ENCODE assay signal across 10 mouse cellular contexts in genomic region chr9:63953691-63954090, GRCm38 (mm10).
A peak's percentile ranks its signal among the peaks of the same experiment; 100 is the strongest.
DNase-seq lines count a peak whose midpoint lies in the region; ATAC-seq and TF ChIP-seq lines count a peak whose summit lies in the region.
"Had no signal": no experiment of that assay in that cellular context is flagged by ENCODE, and none has a peak within 500 bp of the region (broad histone marks: within the 10 kb centered on the region; RNA-seq: fewer than 3 reads in every experiment).

No protein-coding gene starts in this region.

- peak; percentile 14 for DNase-seq in gastrocnemius, adult 2 months
- DNase-seq in gastrocnemius, postnatal 14 days = no peak
- DNase-seq in testis, postnatal 14 days (ENCODE audit: low spot score) = no peak
- DNase-seq in thymus, postnatal 0 days (ENCODE audit: low spot score) = no peak
- DNase-seq: cerebellum, adult 9-10 months had no signal

- H3K4me3 ChIP-seq in gastrocnemius, adult 2 months = no peak overlapping the region
- H3K4me3 ChIP-seq in testis, adult 2 months (ENCODE audit: control insufficient read depth, low read depth, low read length) = peak overlapping the region; percentile 17
- H3K4me3 ChIP-seq in midbrain, embryonic 12.5 days = peak overlapping the region; percentile 27
- no peak overlapping the region for H3K4me3 ChIP-seq in liver, embryonic 12.5 days
- no peak overlapping the region for H3K4me3 ChIP-seq in kidney, embryonic 15.5 days (replicated peaks)
- H3K4me3 ChIP-seq: erythroblast, embryonic 14.5 days had no signal

- no peaks in the 10 kb centered on the region; the same call in 1 of the 2 replicates for H3K4me1 ChIP-seq in testis, adult 2 months (ENCODE audit: control insufficient read depth, insufficient read depth, low read length)
- H3K4me1 ChIP-seq in midbrain, embryonic 12.5 days = peaks cover 17% of the 10 kb centered on the region
- H3K4me1 ChIP-seq in liver, embryonic 12.5 days = peaks cover 34% of the 10 kb centered on the region
- H3K4me1 ChIP-seq in kidney, embryonic 15.5 days = peaks cover 52% of the 10 kb centered on the region

- H3K9me3 ChIP-seq in midbrain, embryonic 12.5 days = no peaks in the 10 kb centered on the region
- H3K9me3 ChIP-seq in liver, embryonic 12.5 days (replicated peaks) = no peaks in the 10 kb centered on the region
- H3K9me3 ChIP-seq in kidney, embryonic 15.5 days (replicated peaks) = no peaks in the 10 kb centered on the region

- intact Hi-C loops in gastrocnemius, adult 2 months (cut with DNase I) = no loop called here
- intact Hi-C loops in gastrocnemius, postnatal 14 days (cut with DNase I; ENCODE audit: low total_unique reads) = no loop called here

- no peak for ATAC-seq in midbrain, embryonic 12.5 days (ENCODE audit: low FRiP score, low read depth)
- ATAC-seq in liver, embryonic 12.5 days = no peak
- ATAC-seq in kidney, embryonic 15.5 days (replicated peaks; ENCODE audit: low FRiP score) = no peak

- no peaks in the 10 kb centered on the region for H3K27me3 ChIP-seq in testis, adult 2 months (ENCODE audit: control insufficient read depth, insufficient read depth, low read length)
- H3K27me3 ChIP-seq in midbrain, embryonic 12.5 days = peaks cover 15% of the 10 kb centered on the region
- H3K27me3 ChIP-seq in liver, embryonic 12.5 days (replicated peaks) = no peaks in the 10 kb centered on the region
- H3K27me3 ChIP-seq in kidney, embryonic 15.5 days = no peaks in the 10 kb centered on the region

- 0 out of 2 replicates have a peak overlapping the region, but pooled peaks have one; percentile 20 for H3K9ac ChIP-seq in midbrain, embryonic 12.5 days (replicated peaks)
- H3K9ac ChIP-seq in liver, embryonic 12.5 days = no peak overlapping the region
- H3K9ac ChIP-seq in kidney, embryonic 15.5 days = no peak overlapping the region

- H3K27ac ChIP-seq in gastrocnemius, adult 2 months = no peak overlapping the region
- H3K27ac ChIP-seq in testis, adult 2 months (ENCODE audit: control insufficient read depth, insufficient read depth, low read depth, low read length) = no peak overlapping the region
- no peak overlapping the region for H3K27ac ChIP-seq in midbrain, embryonic 12.5 days (replicated peaks)
- H3K27ac ChIP-seq in liver, embryonic 12.5 days = no peak overlapping the region
- H3K27ac ChIP-seq in kidney, embryonic 15.5 days = no peak overlapping the region

- no peaks in the 10 kb centered on the region for H3K36me3 ChIP-seq in testis, adult 2 months (ENCODE audit: control insufficient read depth, insufficient read depth, low read length)
- 0 out of 2 replicates have a peak, but pooled peaks cover 14% of the 10 kb centered on the region for H3K36me3 ChIP-seq in midbrain, embryonic 12.5 days
- peaks cover 13% of the 10 kb centered on the region for H3K36me3 ChIP-seq in liver, embryonic 12.5 days
- H3K36me3 ChIP-seq in kidney, embryonic 15.5 days = peaks cover 30% of the 10 kb centered on the region

- whole genome bisulfite sequencing in midbrain, embryonic 12.5 days = 37% methylated on average over 35 of the region's 35 CpGs
- 86% methylated on average over 35 of the region's 35 CpGs for WGBS in liver, embryonic 12.5 days (ENCODE audit: insufficient replicate concordance)
- WGBS in kidney, embryonic 15.5 days = 76% methylated on average over 35 of the region's 35 CpGs

- no peak for TF ChIP-seq POLR2A in testis, adult 2 months (IDR thresholded peaks at IDR 0.05; ENCODE audit: control insufficient read depth, low read depth, low read length)

- peak overlapping the region; percentile 32 for H3K4me2 ChIP-seq in midbrain, embryonic 12.5 days (replicated peaks)
- H3K4me2 ChIP-seq in liver, embryonic 12.5 days = no peak overlapping the region
- H3K4me2 ChIP-seq in kidney, embryonic 15.5 days = no peak overlapping the region

- no peak for TF ChIP-seq CTCF in gastrocnemius, adult 2 months (IDR thresholded peaks at IDR 0.05)
- no peak for TF ChIP-seq CTCF in testis, adult 2 months (IDR thresholded peaks at IDR 0.05; ENCODE audit: control insufficient read depth, insufficient read depth, insufficient replicate concordance, low read depth, low read length)

Comparison
In these comparisons a context has a peak if more than half of its experiments do, and no peak if none do; other contexts are left out.
1. H3K4me3 ChIP-seq: peak in testis, adult 2 months (single experiment) and midbrain, embryonic 12.5 days (single experiment); none in gastrocnemius, adult 2 months (single experiment), liver, embryonic 12.5 days (single experiment) and kidney, embryonic 15.5 days (single experiment).